Mouse (Mus musculus) spleen, adult 2 months (tissue): Measurements from ENCODE around the gene Gm4491. TPM values are rescaled to one million over a fixed set of nuclear protein-coding genes. Genes with fewer than 3 reads are reported as not detected.

Experiments
- DNase-seq, 2 experiments: peaks; one replicate each; pipeline versions ENCODE4 v3.0.0 to v3.0.0-alpha.2; 2012 to 2021; ENCODE audit warnings: low spot score in 2 of 2, low read depth in 1 of 2
- H3K27ac ChIP-seq: fragments of 200-500 bp; 2 replicates; pipeline ENCODE4 v1.5.1; 2012; ENCODE audit warnings: low read length, inconsistent platforms; ENCODE audit not compliant: insufficient read depth
- H3K27me3 ChIP-seq: fragments of 200-500 bp; 2 replicates; pipeline ENCODE4 v1.6.1; 2012; ENCODE audit warnings: mild to moderate bottlenecking, moderate library complexity, low read length, inconsistent platforms; ENCODE audit not compliant: control insufficient read depth, insufficient read depth
- H3K36me3 ChIP-seq: fragments of 200-500 bp; 2 replicates; pipeline ENCODE4 v1.6.1; 2012; ENCODE audit warnings: mild to moderate bottlenecking, low read length, inconsistent platforms; ENCODE audit not compliant: control insufficient read depth, insufficient read depth
- H3K4me1 ChIP-seq: fragments of 200-500 bp; 2 replicates; pipeline ENCODE4 v1.6.1; 2011; ENCODE audit warnings: inconsistent platforms; ENCODE audit not compliant: control insufficient read depth, insufficient read depth, insufficient read length
- H3K4me3 ChIP-seq: fragments of 200-500 bp; 2 replicates; pipeline ENCODE4 v1.5.1; 2011; ENCODE audit warnings: mild to moderate bottlenecking, inconsistent platforms; ENCODE audit not compliant: insufficient read depth, insufficient read length; ENCODE audit errors: extremely low read depth
- CTCF ChIP-seq: fragments of 200-500 bp; IDR thresholded peaks from 2 replicates; pipeline ENCODE4 v1.5.1; 2011; ENCODE audit warnings: mild to moderate bottlenecking, inconsistent platforms; ENCODE audit not compliant: insufficient read depth, insufficient read length, insufficient replicate concordance; ENCODE audit errors: extremely low read depth
- POLR2A ChIP-seq: fragments of 200-500 bp; IDR thresholded peaks from 2 replicates; pipeline ENCODE4 v1.6.1; 2011; ENCODE audit warnings: low read depth, low read length, inconsistent platforms
- WGBS: fragments of 180-500 bp; shearing (Covaris S2); methylation state at CpG from one replicate; pipeline ENCODE4 v1.1.7; 2018; 5-methylcytosine and 5-hydroxymethylcytosine counted together
- polyA plus RNA-seq: library from polyadenylated mRNA; depleted of rRNA; stranded (reverse); fragments of >200 nt; gene quantifications from 2 replicates; pipeline ENCODE4 v1.2.3, GENCODE M21; 2012

Gene Gm4491
- polyA plus RNA-seq, 1 experiment: not detected

DNA sequence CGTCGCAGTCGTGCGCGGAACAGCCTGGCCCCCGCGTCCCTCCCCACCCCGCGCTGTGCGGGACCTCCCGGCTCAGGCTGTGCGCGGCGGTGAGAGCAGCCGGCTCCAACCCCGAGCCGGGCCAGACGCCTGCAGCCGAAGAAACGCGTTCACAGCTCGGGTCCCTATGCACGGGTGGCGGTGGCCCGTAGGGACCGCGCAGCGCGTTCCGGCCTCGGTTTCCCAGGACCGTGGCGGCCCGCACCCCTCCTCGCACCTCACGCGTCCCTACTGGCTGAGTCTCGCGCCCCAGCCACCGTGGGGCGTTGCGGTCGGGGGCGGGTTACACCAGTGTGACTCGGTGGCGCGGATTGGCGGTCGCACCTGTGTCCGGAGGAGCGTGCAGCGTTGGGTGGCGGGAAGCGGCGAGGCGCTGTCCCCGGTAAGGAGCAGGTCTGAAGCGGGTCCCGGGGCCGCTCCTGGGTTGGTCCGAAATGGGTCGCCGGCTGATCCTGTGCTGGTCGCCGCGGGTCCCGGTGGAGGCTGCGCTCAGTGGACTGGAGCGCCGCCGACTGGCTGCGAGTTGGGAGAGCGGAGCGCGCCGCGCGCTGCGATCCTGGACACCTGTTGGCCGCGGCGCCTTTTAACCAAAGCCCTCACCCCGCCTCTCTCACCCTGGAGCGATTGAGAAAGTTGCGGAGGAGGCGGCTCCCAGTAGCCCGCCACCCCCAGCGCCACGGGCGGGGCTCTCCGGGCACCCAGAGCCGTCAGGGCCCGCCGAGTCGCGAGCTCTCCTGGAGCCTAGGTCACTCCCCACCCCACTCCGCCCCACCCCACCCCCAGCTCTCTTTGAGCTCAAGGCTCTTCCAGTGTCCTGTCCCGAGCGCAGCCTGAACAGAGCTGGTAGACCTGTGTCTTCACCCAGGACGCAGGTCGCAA, 11.3 kb downstream of the Gm4491 start, which contains the start of gene Gjb2:
Gene Gjb2, minus strand, starts transcription at position 597 of the 918 bp plus-strand sequence.
- DNase-seq: no peak
- 2% methylated on average over 87 of the region's 101 CpGs for WGBS
- Histone ChIP-seq H3K36me3 (no peaks in the 10 kb centered on the region), H3K4me3 (peak within 1 kb of the TSS; percentile 46; the same call in 1 of the 2 replicates), H3K27ac (no peak within 1 kb of the TSS), H3K4me1 (no peaks in the 10 kb centered on the region; the same call in 1 of the 2 replicates), H3K27me3 (peaks cover 16% of the 10 kb centered on the region)
- TF ChIP-seq POLR2A (no peak), CTCF (no peak)

- Histone ChIP-seq H3K27me3 (peaks cover 16% of the 10 kb centered on the region), H3K36me3 (no peaks in the 10 kb centered on the region), H3K4me3 (peak overlapping the region; percentile 46; the same call in 1 of the 2 replicates), H3K4me1 (no peaks in the 10 kb centered on the region; the same call in 1 of the 2 replicates), H3K27ac (no peak overlapping the region)
- TF ChIP-seq CTCF (no peak), POLR2A (no peak)
- no peak for DNase-seq
- WGBS: 8% methylated on average over 22 of the region's 22 CpGs
Measured at GRCm38 (mm10) chr14:57103711-57104105, 12.0 kb downstream of the Gm4491 start.

DNA sequence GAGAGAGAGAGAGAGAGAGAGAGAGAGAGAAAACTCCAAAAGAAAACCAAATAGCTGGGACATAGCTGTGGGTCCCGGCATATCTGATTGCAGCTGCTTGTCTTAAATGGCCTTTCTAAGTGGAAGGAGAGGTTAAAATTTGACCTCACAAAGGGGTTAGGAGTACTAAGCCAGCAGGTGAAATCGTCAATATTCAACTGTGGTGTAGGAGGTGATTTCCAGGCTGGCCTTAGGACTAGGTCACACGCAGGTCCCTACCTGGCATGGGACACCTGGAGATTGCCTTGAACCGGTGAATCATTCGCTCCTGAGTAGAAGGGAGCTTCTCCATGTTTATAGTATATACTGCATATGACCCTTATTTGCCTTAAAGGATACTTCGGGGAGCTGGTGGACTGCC, 12.6 kb downstream of the Gm4491 start:
- H3K27me3 ChIP-seq: peaks cover 16% of the 10 kb centered on the region
- no peak overlapping the region for H3K27ac ChIP-seq
- no peaks in the 10 kb centered on the region; the same call in 1 of the 2 replicates for H3K4me1 ChIP-seq
- H3K36me3 ChIP-seq: no peaks in the 10 kb centered on the region
- H3K4me3 ChIP-seq: no peak overlapping the region
- DNase-seq: no peak
- TF ChIP-seq CTCF (no peak), POLR2A (no peak)
- 78% methylated on average over 6 of the region's 6 CpGs for WGBS

GRCm38 (mm10) chr14:57101623-57102022, 14.1 kb downstream of the Gm4491 start:
- Histone ChIP-seq H3K36me3 (no peaks in the 10 kb centered on the region), H3K27ac (no peak overlapping the region), H3K4me1 (no peaks in the 10 kb centered on the region; the same call in 1 of the 2 replicates), H3K27me3 (peaks cover 16% of the 10 kb centered on the region), H3K4me3 (no peak overlapping the region)
- TF ChIP-seq POLR2A: no peak
- no peak for TF ChIP-seq CTCF
- WGBS: 88% methylated on average over 7 of the region's 7 CpGs
- DNase-seq: no peak

DNA sequence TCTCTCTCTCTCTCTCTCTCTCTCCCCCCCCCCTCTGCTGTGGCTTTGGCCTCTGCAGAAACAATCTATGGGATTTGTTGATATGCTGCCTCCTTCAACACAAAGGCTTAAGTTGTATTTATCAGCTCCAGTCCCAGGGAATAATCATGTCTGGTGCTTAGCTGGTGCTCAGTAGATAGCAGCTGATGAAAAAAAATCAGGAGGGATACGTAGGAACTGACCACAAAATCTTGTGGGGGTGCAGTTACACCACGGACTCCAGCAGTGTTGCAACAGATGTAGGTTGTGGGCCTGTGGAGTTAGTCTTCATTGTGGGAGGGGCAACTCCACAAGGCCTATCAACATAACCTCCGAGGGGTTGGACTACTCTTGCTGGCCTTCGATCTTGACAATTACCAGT, 19.8 kb downstream of the Gm4491 start:
- 57% methylated on average over 4 of the region's 4 CpGs for WGBS
- Histone ChIP-seq H3K4me3 (no peak overlapping the region), H3K36me3 (no peaks in the 10 kb centered on the region), H3K27me3 (no peaks in the 10 kb centered on the region), H3K27ac (no peak overlapping the region), H3K4me1 (no peaks in the 10 kb centered on the region)
- TF ChIP-seq POLR2A (no peak), CTCF (no peak)
- no peak for DNase-seq

DNA sequence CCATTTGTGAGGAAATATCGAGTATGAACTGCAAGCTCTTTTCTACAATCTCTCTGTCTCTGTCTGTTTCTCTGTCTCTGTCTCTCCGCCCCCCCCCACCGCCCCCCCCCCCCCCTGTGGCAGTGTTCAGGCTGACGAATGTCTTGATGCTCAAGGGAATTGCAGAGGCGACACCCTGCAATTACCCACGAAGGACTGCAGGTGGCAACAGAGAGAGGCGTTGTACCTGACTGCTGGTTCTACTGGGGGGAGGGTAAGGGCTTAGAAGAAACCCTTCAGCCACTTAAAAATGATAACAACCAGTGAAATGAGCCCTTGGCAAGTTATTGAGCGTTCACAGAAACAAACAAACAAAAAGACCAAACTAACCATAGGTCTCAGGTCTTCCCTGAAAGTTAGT, 22.7 kb downstream of the Gm4491 start:
- Histone ChIP-seq H3K27ac (no peak overlapping the region), H3K27me3 (no peaks in the 10 kb centered on the region), H3K36me3 (no peaks in the 10 kb centered on the region), H3K4me3 (no peak overlapping the region), H3K4me1 (no peaks in the 10 kb centered on the region)
- WGBS: 6% methylated on average over 8 of the region's 8 CpGs
- DNase-seq: no peak
- no peak for TF ChIP-seq POLR2A
- peak; percentile 41; the same call in 1 of the 2 replicates for TF ChIP-seq CTCF

DNA sequence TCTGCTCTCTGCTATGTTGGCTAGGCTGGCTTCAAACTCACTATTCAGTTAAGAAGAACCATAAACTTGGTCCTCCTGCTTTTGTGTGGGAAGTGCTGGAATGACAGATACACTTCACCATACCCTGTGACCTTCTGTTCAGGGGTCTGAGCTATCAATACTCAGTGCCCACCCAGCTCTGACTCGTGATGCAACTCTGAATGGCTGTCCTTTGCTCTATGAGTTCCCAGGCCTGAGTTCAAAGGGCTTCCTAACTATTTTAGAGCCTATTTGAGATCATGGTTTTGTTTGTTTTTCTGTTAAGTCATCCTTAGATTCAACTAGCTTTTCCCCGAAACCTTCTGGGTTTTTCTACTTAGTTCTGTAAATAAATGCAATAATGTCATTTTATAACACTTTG, 25.7 kb downstream of the Gm4491 start:
- 71% methylated on average over 2 of the region's 2 CpGs for WGBS
- no peak for DNase-seq
- no peak overlapping the region for H3K27ac ChIP-seq
- no peaks in the 10 kb centered on the region for H3K27me3 ChIP-seq
- no peaks in the 10 kb centered on the region for H3K36me3 ChIP-seq
- TF ChIP-seq POLR2A (no peak), CTCF (no peak)
- no peaks in the 10 kb centered on the region for H3K4me1 ChIP-seq
- no peak overlapping the region for H3K4me3 ChIP-seq
